Mouse (Mus musculus): ENCODE measurements around the gene Cpa1. TPM values are rescaled to one million over a fixed set of nuclear protein-coding genes. Genes with fewer than 3 reads are reported as not detected.

Gene Cpa1
- total RNA-seq, 2 experiments from 2014 or later: 1.0 to 2.4 TPM

DNA sequence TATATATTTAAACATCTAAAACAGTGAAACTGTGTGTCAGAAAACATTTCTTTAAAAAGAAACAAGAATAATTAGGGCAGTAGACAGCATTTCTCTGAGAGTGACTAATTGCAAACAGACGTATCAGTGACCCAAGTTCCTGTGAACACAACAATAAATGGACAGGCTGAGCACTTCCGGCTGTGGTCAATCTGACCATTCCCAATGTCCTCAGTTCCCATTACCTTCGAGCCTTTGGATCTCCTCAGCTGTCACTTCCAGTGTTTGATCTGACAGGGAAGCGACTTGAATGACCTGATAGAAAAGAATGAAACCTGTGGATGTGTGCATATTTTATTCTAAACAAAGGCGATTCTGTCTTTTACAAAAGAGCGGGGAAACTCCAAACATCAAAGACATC, 27.0 kb downstream of the Cpa1 start:
- intact Hi-C loops (cut with DNase I): no loop called here
- no peak for DNase-seq

DNA sequence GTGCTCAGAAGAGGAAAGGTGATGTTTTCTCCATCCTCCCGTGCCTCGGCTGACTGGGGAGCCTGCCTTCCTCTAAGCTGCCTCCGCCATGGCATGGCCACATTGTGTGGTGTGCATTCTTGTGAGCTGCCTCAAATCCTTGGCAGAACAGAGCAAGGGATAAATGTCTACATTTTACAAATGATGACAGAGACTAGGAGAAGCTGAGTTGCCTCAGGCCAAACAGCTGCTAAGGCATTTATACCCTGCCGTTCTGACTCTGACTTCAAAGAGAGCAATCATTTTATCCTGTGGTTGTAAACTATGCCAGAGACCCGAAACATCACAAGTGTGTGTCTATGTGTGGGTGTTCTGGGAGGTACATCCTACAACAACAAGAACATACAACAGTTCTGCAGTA, 28.6 kb downstream of the Cpa1 start:
- intact Hi-C loops (cut with DNase I): no loop called here
- DNase-seq: no peak

DNA sequence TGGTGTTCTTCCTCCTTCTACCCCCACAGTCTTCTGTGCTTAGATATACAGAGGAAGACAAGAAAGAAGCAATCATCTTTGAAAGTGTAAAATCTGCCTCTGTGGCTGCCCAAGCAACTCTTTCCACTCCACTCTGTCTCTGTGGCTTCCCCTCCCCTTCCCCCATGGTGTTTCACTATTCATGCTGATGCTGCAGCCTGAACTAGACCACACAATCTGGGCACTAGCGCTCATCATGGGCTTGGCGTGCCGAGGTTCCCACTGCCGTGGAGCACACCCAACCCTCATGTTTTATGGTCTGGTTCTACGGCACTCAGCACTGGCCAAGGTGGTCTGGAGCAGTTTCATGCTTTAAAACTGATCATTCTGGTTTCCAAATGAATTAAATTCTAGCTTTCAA, 32.7 kb downstream of the Cpa1 start:
- intact Hi-C loops (cut with DNase I): no loop called here
- no peak for DNase-seq

DNA sequence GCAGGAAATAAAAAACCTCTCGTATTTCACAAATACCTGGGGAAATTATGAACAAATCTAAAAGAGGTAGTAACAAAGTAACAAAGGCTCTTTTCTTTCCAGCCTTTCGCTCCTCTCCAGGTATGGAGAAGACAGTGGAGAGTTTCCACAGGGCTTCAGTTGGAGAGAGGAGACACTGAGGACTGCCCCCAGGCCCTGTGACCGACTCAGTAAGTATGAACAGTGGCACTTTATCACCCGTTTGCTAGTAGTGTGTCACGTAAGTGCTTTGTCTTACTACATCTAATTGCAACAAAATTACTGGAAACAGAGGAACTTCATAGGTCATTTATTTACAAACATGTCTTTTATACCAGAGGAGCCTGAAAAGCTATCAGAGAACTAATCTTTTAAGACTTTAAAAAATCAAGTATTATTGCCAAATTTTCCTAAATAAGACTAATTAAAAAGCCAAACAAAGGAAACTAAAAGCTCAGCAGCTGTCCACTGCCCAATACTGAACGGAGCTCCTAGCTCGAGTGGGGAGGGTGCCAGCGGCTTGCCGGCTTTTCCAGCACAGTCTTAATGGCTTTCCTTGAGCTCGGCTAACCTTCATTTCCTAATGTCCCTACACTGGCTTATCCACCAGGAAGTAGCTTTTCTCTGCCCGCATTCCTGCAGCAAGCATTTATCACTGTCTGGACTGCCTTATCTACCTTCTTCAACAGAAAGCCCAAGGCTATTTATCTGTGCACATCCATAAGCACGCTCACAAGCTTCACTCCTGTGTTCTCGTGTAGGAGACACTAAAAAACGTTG, 34.9 kb downstream of the Cpa1 start:
- intact Hi-C loops (cut with DNase I): no loop called here
- DNase-seq: peak; percentile 28 to 56

DNA sequence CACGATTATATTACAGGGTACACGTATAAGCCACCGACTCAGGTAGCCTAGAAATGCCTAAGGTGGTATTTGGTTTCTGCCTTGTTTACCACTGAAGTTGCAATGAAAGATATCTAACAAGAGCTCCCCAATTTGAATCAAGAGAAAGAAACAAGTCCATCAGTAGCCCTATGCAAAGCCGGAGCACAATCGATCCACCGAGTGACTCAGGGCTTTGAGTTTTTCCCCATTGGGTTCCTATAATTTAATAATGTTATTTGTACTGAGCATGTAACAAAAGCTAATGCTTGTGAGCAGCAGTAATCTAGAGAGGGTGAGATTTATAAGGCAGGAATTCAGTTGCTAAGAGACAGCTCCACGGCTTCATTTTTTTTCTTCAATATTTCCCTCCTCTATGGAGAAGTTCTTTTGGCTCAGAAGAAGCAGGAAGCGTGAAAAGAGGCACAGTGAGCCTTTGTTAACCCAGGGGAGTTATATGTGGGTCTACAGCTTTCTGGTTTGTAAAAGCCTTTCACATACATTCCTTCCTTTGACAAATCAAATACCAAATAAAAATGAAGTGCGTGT, 35.8 kb downstream of the Cpa1 start:
- intact Hi-C loops (cut with DNase I): no loop called here
- no peak for DNase-seq

DNA sequence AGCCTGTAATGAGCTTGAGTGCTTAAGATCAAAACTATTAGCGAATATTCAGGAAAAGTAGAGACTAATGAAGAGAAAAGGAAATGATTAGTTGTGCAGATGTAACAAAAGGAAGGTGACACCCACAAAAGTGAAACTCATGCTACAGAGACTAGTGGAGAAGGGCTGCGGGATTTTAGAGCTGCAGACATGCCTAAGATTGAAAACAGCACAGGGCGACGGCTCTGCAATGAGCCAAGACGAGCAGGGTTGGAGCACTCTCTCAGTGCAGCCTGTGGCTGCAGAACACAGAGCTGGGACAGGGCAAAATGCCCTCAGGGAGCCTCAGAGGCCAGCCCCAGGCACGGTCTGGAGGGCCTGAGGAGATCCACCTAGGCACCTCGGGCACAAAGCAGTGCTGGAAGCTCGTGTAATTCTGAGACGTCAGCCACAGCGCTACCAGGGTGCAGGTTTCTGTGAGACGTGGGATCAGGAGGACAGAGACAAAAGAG, 36.3 kb downstream of the Cpa1 start:
- DNase-seq: peak; percentile 34 to 49
- intact Hi-C loops (cut with DNase I): no loop called here

DNA sequence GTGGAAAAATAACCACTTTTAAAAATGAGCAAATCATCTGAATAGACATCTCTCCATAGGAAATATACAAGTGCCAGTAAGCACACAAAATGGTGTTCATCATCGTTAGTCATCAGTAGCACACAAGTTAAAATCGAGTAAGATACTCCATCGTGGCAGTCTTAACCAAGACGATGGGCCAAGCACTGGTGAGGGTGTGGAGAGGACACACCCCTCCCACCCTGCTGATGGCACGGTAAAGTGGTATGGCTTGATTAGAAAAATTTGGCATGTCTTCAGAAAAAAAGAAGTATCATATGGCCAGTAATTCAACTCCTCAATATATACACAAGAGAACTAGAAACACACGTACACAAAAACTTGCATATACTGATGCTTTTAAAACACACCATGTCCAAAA, 37.5 kb downstream of the Cpa1 start:
- intact Hi-C loops (cut with DNase I): no loop called here
- no peak for DNase-seq

DNA sequence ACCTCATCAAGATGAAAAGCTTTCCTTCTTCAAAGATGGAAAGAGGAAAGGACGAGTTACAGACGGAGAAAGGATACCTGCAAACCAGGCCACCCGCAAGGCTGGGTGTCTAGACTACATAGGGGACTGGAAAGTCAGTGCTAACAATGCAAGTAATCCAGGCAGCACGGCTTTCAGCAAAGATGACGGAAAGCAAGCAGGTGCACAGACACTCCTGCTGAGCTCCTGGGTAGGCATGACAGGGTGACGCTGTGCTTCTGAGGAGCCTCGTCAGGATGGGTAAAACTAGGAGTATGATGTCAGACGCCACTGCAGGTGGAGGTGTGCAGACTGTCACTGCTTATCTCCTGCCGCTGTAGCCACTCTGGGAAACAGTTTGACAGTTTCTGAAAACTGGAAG, 38.6 kb downstream of the Cpa1 start:
- no peak for DNase-seq
- intact Hi-C loops (cut with DNase I): no loop called here

DNA sequence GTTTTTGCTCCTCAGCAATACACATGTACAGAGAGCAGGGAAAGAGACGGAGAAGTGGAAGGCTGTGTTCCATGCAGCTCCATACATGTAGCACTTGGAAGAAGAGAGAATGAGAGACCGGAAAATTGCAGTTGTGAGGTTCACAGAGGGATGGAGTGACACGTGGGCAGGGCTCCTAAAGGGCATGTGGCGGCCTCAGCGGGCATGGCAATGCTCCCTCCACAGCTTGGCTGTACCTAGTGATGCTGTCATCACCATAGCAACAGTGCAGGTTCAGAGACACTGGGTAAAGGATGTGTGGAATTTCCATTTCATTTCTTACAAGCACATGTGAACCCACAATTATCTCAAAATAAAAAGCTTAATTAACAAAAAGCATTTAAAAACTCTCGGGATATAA, 39.5 kb downstream of the Cpa1 start:
- DNase-seq: no peak
- intact Hi-C loops (cut with DNase I): no loop called here

DNA sequence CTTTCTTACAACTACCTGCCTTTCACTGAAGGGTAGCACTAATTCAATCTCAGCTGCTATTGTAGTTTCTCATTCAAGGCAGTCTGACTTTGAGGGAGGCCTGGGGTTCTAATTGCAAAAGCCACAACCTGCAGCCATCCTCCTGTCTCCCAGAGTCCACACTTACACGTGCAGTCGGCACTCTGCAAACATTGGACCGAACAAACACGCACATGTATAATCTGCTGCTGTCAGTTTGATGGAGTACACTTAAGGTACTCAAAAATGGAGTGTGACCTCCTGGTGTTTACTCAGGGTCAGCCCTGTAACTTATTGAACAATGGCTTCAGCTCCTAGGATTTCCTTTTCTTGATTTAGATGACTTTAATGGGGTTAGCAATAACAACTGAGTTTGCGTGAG, 40.5 kb downstream of the Cpa1 start:
- intact Hi-C loops (cut with DNase I): no loop called here
- DNase-seq: no peak

DNA sequence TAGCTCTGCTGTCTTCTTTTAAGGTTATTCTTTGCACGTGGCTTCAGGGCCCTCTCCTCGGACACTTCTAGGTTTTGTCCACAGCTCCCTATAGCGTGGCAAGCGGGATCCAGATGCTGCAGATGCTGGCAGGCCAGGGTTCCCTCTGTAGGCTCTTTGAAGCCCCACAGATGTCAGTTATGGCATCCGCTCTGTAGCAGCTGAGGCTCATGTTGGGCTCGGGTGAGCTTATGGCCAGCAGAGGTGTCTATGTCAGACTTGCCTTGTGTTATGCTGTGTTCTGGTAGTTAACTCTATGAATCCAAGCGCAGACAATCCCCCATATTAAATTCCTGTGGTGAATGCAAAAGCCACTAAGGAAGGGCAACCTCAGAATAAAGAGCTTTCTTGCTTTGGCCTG, 41.4 kb downstream of the Cpa1 start:
- intact Hi-C loops (cut with DNase I): no loop called here

DNA sequence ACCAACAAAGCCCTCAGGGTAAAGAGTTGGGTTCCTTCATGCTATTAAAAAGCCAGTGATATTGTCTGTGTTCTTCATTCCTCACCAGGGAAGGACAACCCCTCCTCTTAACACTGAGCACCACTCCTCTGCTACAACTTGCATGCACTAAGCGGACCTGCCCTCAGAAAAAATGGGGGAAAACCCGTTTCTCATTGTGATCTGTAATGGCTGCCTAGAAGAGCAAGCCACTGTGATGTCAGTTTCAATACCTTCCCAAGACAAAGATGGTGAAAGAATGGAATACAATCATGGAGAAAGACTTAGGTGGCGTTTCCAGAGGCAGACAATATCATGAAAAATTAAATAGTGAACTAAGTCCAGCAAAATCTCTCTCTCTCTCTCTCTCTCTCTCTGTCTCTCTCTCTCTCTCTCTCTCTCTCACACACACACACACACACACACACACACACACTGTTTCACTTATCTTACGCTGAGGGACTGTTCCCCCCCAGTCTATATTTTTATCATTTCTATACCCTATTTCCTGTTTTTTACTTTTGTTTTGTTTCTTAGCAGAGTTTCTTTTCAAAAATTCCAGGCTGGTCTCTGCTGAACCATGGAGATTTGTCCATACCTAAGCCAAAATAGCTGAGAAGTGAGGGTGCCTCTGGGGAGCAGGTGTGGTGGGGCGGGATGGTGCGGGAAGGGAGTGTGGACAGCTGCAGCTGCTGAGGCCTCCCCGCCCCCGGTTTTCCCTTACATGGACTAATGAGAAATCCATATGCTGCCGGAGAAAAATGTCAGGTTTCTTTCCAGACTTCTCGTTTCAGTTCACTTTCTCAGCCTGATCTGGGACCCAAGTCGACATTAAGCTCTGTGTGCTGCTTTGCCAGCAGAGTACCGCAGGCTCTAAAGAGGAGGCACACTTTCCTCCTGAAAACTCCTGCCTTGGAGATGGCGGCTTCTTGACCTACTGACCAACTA, 43.2 kb downstream of the Cpa1 start:
- intact Hi-C loops (cut with DNase I): no loop called here

More for the DNA sequence above, 41.4 kb downstream of the Cpa1 start:
- no peak for DNase-seq

DNA sequence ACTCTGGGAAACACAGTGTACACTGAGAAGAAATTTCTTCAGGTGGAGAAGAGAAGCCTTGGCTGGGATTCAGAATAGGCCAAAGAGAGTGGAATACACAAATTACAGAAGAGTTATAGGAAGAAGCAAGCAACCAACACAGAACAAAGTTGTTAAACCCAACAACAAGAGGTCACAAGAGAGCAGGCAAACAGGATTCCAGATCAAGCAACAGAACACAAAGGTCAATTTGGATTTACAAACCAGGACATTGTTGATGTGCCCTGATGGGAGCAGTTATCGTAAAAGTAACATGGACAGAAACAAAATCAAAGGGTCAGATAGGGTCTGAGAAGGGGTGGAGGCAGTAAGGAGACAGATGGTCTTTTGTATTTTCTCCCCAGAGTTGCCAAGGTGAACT, 45.6 kb downstream of the Cpa1 start:
- DNase-seq: no peak
- intact Hi-C loops (cut with DNase I): no loop called here

More for the DNA sequence above, 43.2 kb downstream of the Cpa1 start:
- DNase-seq: peak; percentile 58 to 62

DNA sequence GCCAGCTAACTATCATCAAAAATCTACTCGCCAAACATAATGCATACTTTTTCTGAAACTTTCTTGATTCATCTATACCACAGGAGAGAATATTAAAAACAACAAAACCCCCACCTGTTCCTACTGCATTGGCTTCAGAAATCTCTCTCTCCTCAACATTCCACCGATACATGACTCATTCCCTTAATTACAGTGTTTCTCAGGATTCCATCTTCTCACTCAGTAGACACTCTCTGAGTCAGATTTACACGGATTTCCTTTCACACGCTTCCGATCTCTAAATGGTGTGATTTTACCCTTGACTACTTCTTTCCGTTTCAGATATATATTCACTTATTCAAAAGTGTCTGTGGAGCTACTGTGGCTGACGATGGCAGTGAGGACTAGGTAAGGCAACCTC, 48.2 kb downstream of the Cpa1 start:
- intact Hi-C loops (cut with DNase I): no loop called here
- no peak for DNase-seq

DNA sequence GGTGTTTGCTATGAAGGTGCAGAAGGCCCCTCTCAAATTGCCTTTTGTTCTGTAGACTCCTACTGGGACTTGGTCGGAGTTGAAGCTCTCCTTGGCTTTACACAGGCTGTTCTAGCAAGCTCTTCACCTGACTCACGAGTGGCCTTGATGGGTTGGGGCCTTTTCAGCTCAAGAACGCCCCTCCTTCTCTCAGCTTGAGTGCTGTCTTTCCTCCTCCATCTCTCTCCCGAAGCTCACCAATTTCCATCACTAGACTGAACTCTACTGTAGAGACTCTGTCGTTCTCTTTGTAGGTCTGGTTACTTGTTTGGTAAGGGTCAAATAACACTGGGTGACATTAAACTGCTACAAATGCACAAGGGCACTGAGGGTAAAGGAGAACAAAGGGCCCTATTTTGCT, 53.8 kb downstream of the Cpa1 start:
- intact Hi-C loops (cut with DNase I): no loop called here

DNA sequence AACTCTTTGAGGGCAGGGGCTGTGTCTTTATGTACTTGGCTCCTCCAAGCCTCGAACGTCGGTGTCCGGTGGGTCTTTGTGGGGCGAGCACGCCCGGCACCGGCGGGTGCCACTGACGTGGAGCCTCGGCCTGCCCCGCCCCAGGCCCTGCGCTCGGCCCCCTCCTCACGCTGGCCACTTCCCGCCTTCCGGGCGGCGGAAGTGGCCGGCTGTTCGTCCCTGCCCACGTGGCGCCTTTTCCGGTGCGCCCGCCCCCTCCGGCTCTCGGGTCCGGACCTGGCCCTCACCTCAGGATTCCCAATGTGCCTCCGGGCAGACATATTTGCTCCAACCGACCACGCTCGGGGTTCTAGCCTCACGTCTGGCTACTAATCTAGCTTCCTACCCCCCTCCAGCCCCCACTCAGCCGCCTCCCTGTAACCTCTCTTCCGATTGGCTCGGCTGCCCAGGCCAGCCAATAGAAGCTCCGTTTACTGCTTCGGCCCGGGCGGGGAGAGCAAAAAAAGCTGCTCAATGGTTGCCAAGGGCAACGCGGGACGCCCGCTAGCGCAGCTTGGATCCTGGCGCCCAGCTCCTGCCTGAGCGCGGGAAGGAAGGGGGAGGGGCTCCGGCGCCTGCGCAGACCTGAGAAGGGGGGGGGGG, 54.5 kb downstream of the Cpa1 start, which contains the start of gene Cep41:
Gene Cep41 (minus strand): TSS at position 400 of the 642 bp plus-strand sequence.
- peak; percentile 95 to 98 for DNase-seq
- intact Hi-C loops (cut with DNase I): no loop called here

More for the DNA sequence above, 53.8 kb downstream of the Cpa1 start:
- DNase-seq: no peak

DNA sequence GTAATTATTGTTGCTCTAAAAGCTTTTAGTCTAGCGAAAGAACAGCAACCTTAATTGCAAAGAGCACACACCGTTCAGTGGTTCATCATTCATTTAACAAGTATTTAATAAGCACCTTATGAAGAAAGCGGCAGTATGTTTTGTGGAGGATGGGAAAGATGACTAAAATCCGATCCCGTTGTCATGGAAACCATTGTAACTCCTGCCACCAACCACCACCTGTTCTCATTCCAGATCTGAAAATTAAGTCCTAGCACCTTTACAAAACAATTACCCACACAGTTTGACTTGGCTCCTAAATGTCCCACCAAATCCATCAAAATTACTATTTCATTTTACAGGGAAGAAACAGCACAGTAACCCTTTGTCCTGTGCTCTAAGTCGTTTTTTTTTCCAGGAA, 55.2 kb downstream of the Cpa1 start:
- intact Hi-C loops (cut with DNase I): no loop called here
- no peak for DNase-seq
